In genomic region chr4:4791180-4791579, GRCm38 (mm10) we compare ENCODE assay signal across 7 mouse cellular contexts. TPM values are rescaled to one million over a fixed set of nuclear protein-coding genes. Genes with fewer than 3 reads are reported as not detected.
DNase-seq lines count a peak whose midpoint lies in the region; ATAC-seq lines count a peak whose summit lies in the region.

No protein-coding gene starts in this region.

- peak overlapping the region; percentile 99 for H3K4me3 ChIP-seq in lung, embryonic 16.5 days (ENCODE audit: low read length)
- peak overlapping the region; percentile 93 for H3K4me3 ChIP-seq in hindbrain, embryonic 10.5 days
- peak overlapping the region; percentile 98 for H3K4me3 ChIP-seq in liver, embryonic 16.5 days (ENCODE audit: low read depth, low read length)

- 88% methylated on average over 1 of the region's 1 CpGs for WGBS in lung, embryonic 16.5 days
- WGBS in hindbrain, embryonic 10.5 days: 95% methylated on average over 1 of the region's 1 CpGs
- WGBS in liver, embryonic 16.5 days (ENCODE audit: insufficient replicate concordance): 85% methylated on average over 1 of the region's 1 CpGs

- no peak for DNase-seq in lung, postnatal 36 days
- no peak for DNase-seq in hindbrain, embryonic 10.5 days (ENCODE audit: low spot score)
- DNase-seq in T-cell, adult 2 months (ENCODE audit: low spot score): no peak
- DNase-seq in B cell, adult 2 months: no peak
- no peak for DNase-seq in right cerebral cortex, postnatal 10 days (ENCODE audit: low spot score in 2 of 2)

- H3K27me3 ChIP-seq in lung, embryonic 16.5 days (ENCODE audit: control insufficient read depth, insufficient read depth, low read depth, low read length): no peaks in the 10 kb centered on the region
- H3K27me3 ChIP-seq in hindbrain, embryonic 10.5 days (ENCODE audit: insufficient read depth, poor library complexity, severe bottlenecking): no peaks in the 10 kb centered on the region
- H3K27me3 ChIP-seq in liver, embryonic 16.5 days (ENCODE audit: control insufficient read depth, insufficient read depth, low read depth, low read length): no peaks in the 10 kb centered on the region

- H3K9me3 ChIP-seq in lung, embryonic 16.5 days (ENCODE audit: control insufficient read depth, low read length): peaks cover 6% of the 10 kb centered on the region; the same call in 1 of the 2 replicates
- H3K9me3 ChIP-seq in hindbrain, embryonic 10.5 days: peaks cover 16% of the 10 kb centered on the region
- no peaks in the 10 kb centered on the region for H3K9me3 ChIP-seq in liver, embryonic 16.5 days (replicated peaks; ENCODE audit: control insufficient read depth, low read length)

- H3K36me3 ChIP-seq in lung, embryonic 16.5 days (ENCODE audit: control insufficient read depth, insufficient read depth, low read length): peaks cover 12% of the 10 kb centered on the region
- H3K36me3 ChIP-seq in hindbrain, embryonic 10.5 days: peaks cover 41% of the 10 kb centered on the region
- no peaks in the 10 kb centered on the region for H3K36me3 ChIP-seq in liver, embryonic 16.5 days (ENCODE audit: control insufficient read depth, insufficient read depth)

- H3K4me1 ChIP-seq in lung, embryonic 16.5 days (replicated peaks; ENCODE audit: control insufficient read depth, insufficient read depth, low read length): peaks cover 13% of the 10 kb centered on the region
- peaks cover 18% of the 10 kb centered on the region for H3K4me1 ChIP-seq in hindbrain, embryonic 10.5 days (replicated peaks)
- peaks cover 16% of the 10 kb centered on the region for H3K4me1 ChIP-seq in liver, embryonic 16.5 days (ENCODE audit: control insufficient read depth, low read depth, low read length)

- no peak overlapping the region for H3K27ac ChIP-seq in lung, embryonic 16.5 days (ENCODE audit: low read length)
- H3K27ac ChIP-seq in hindbrain, embryonic 10.5 days: no peak overlapping the region
- no peak overlapping the region for H3K27ac ChIP-seq in liver, embryonic 16.5 days (ENCODE audit: low read length)

- H3K4me2 ChIP-seq in lung, embryonic 16.5 days (ENCODE audit: low read depth, low read length): peak overlapping the region; percentile 78
- peak overlapping the region; percentile 84 for H3K4me2 ChIP-seq in liver, embryonic 16.5 days (ENCODE audit: low read depth, low read length)

- no peak for ATAC-seq in lung, embryonic 16.5 days (ENCODE audit: low read depth)
- ATAC-seq in liver, embryonic 16.5 days (ENCODE audit: low read depth): no peak

- H3K9ac ChIP-seq in lung, embryonic 16.5 days (ENCODE audit: low read length): no peak overlapping the region; the same call in 1 of the 2 replicates
- H3K9ac ChIP-seq in liver, embryonic 16.5 days (ENCODE audit: low read depth, low read length): peak overlapping the region; percentile 82; the same call in 1 of the 2 replicates

RNA-seq across cellular contexts. Expression of gene Impad1, which starts 2.0 kb away (rescaled TPM):
- polyA plus RNA-seq in lung, embryonic 16.5 days (2015; fragmentation: Nextera tagmentation; extraction: Ambion mirVana): 31.3 and 33.5 TPM in 2 replicates
- polyA plus RNA-seq in hindbrain, embryonic 10.5 days (2016; fragmentation: Nextera tagmentation; extraction: Ambion mirVana): 27.1 and 31.7 TPM in 2 replicates
- 5.6 and 5.9 TPM in 2 replicates for polyA plus RNA-seq in liver, embryonic 16.5 days (2015; fragmentation: Nextera tagmentation; extraction: Ambion mirVana)
